Mouse (Mus musculus) neutrophil, adult 65 days (primary cell): ENCODE results near the gene Gnb1l. TPM values are rescaled to one million over a fixed set of nuclear protein-coding genes. Genes with fewer than 3 reads are reported as not detected.

Experiments used
- total RNA-seq: library from RNA; stranded (reverse); gene quantifications from 2 replicates; pipeline ENCODE4 v1.2.4, GENCODE M21; 2023

Gnb1l gene
- total RNA-seq: 1.6 and 2.6 TPM in 2 replicates

DNA sequence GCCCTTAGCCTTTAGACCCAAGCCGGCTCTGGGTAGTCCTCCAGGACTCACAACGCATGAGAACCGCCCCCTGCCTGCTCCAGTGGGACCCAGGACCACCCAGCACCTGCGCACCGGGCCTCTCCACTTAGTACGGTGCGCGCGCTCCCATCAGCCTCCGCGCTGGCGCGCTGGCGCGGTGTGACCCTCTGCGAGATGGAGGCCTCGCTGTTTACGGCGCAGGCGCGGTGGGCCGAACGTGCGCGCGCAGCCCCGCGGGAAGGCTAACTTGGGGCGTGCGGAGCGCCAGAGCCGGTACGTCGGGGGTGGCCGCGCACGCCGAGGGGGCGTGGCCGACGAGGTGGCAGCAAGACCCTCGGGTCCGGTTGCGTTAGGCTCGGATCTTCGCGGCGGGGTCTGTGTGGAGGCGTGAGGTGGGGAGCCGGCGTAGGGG lies at the start of gene Gnb1l, which contains the start of gene Rtl10:
Gene Gnb1l (plus strand): TSS at position 156 of the 433 bp plus-strand sequence.
Gene Rtl10 (plus strand): TSS at position 344 of the 433 bp plus-strand sequence.

GRCm38 (mm10) chr16:18589804-18590790 lies 91.6 kb downstream of the Gnb1l start, which contains the start of gene Tbx1:
Gene Tbx1, minus strand, starts transcription at chr16:18590671.

Other genes with a start within 250 kb of the Gnb1l start
- gene Ranbp1, start 250.0 kb upstream of the Gnb1l start, total RNA-seq: 50.5 and 61.9 TPM in 2 replicates
- gene Gm49776, start 240.4 kb upstream of the Gnb1l start, total RNA-seq: not detected in 2 replicates
- gene Dgcr8, start 209.5 kb upstream of the Gnb1l start, total RNA-seq: 10.3 and 15.3 TPM in 2 replicates
- 20.1 and 25.5 TPM in 2 replicates for gene Tango2, start 150.6 kb upstream of the Gnb1l start, total RNA-seq
- 1.8 and 4.4 TPM in 2 replicates for gene Arvcf, start 150.5 kb upstream of the Gnb1l start, total RNA-seq
- 5.1 and 7.1 TPM in 2 replicates for gene Txnrd2, start 72.3 kb upstream of the Gnb1l start, total RNA-seq
- gene Comt, start 71.9 kb upstream of the Gnb1l start, total RNA-seq: 16.9 and 19.2 TPM in 2 replicates
- 1.5 and 2.4 TPM in 2 replicates for gene Rtl10, start 188 bp downstream of the Gnb1l start, total RNA-seq
- not detected in 2 replicates for gene Tbx1, start 92.0 kb downstream of the Gnb1l start, total RNA-seq
- gene Gp1bb, start 123.7 kb downstream of the Gnb1l start, total RNA-seq: 0.43 and 2.1 TPM in 2 replicates
- 50.3 and 69.2 TPM in 2 replicates for gene Gm49601, start 127.7 kb downstream of the Gnb1l start, total RNA-seq
- 231 and 263 TPM in 2 replicates for gene Sept5, start 131.2 kb downstream of the Gnb1l start, total RNA-seq